Mouse (Mus musculus): ENCODE measurements around the gene Cmtm3.
A peak's percentile ranks its signal among the peaks of the same experiment; 100 is the strongest.

Cmtm3 gene

DNA sequence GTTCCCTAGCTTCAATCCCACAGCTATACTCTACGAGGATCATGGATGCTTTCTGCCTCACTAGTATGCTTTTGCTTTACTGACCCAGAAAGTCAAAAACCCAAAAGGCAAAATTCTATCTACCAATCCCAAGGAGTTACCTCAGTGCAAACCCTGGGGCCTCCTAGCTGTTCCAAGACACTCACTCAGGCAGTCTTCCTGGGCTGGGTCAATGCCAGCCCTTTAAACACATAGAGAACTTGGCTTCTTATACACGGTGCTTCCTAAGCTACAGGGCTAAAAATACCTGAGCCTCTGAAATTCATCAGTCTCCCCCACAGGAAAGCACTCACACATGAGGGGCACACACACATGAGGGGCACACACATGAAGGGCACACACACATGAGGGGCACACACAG, 44.1 kb downstream of the Cmtm3 start:
- no peak for DNase-seq (ENCODE audit: low spot score)

DNA sequence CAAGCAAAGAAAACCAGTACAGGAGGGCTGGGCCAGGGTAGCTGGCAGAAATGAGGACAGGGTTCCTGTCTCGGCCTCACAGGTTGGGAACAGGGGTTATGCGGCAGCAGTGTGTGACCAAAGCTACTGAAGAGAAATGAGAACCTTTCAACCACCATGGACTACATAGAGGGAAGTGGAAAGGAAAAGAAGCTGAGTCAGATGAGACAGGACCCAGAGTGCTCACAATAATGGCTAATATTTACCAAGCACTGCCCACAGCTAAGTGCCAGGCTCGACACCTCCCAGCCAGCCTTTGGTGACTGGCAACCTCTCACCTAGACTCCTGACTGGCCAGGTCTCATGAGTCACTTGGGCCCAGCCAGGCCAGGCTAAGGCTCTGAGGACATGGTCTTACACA, 44.8 kb downstream of the Cmtm3 start:
- DNase-seq (ENCODE audit: low spot score), result no peak

DNA sequence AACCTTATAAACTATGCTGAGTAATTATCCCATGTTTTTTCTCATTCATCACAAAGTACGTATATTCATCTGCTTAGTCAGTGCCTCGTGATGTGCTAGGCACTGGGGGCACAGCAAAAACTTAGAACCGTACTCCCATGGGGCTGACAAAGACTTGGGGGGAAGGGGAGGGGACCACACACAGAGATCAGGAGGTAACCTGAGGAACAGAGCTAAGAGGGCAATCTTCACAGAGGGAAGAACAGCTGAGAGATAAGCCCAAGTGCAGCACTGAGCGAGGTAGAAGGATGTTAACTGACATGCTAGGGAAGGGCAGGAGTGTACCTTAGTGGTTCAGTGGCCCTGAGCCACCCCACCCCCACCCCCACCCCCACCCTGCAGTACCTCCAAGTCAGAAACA, 47.5 kb downstream of the Cmtm3 start:
- no peak for DNase-seq (ENCODE audit: low spot score)

DNA sequence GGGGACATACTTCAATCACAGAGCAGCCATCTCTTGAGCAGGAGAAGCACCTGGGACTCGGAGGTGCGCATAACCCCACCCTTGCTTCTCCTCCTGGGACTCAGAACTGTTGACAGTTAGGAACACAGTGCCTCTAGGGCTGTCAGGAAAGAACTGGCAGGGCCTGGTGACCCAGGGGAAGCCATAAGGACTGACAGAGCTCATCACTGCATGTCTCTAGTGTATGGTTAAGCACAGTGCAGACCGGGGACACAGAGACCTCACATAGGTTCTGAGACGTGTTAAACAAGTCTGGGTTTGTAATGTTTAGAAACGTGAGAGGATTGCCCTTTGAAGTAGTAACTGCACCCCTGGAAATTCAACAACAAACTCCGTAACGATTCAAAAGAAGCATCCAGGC, 48.3 kb downstream of the Cmtm3 start:
- no peak for DNase-seq (ENCODE audit: low spot score)

DNA sequence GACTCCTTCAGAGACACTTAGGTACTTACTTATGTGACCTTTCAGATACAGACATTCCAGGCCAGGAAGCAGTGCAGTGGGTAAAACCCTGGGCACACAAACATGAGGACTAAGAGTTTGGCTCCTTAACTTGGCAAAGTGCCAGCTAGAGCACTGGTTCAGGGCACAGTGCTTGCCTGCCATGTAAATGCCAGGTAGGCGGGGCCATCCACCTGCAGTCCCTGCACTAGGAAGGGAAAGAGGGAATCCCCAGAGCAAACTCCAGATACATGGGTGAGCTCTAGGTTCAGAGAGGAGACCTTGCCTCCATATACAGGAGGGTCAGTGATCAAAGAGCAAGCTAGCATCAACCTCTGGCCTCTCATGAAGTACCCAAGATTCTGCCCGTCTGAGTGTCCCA, 48.8 kb downstream of the Cmtm3 start:
- peak; percentile 28 for DNase-seq (ENCODE audit: low spot score)

DNA sequence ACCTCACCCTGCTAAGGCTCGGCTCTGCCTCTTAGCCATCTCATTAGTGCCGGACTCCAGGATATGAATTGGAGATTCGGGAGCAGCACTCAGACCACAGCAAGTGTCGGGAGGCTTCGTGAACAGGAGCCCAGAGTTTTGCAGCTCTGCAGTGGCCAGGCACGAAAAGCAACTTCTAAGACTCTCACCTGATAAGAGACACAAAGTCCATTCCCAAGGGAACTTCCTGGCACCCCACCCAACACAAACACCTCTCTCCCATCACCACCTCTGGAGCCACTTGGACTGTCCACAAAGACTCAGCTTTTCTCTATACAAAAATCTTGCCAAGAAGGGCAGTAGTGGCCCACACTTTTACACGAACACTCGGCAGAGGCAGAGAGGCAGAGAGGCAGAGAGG, 51.0 kb downstream of the Cmtm3 start:
- no peak for DNase-seq (ENCODE audit: low spot score)

DNA sequence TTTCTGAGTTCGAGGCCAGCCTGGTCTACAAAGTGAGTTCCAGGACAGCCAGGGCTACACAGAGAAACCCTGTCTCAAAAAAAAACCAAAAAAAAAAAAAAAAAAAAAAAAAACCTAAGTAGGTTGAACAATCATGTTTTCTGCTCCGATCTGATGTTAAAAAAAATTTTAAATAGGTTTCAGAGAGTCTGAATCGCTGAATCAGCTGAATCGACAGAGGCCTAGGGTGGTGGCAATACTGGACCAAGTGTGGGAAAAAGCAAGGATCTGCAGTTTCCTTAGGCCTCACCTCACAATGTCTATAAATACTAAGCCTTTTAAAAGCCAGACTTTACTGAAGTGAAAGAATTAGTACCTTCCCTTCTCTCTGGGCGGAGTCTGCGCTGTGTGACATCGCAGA, 53.9 kb downstream of the Cmtm3 start:
- no peak for DNase-seq (ENCODE audit: low spot score)

DNA sequence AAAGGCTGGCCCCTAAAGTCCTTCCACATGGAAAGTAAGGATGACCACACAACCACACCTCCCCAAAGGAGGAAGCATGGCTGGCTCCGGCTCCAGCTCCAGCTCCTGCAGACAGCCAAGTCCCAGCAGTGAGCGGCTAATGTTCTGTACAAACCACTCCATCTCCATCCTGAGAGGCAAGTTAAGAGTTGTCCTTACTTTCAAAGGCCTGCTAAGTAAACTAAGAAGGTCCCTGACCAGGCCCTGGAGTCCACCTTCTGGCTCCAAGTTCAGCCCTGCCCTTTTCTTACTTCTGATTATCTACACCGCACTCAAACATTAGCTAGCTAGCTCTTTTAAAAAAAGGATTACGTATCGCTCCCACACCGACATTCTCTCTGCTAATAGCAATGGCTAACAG, 54.6 kb downstream of the Cmtm3 start:
- DNase-seq (ENCODE audit: low spot score), result no peak

DNA sequence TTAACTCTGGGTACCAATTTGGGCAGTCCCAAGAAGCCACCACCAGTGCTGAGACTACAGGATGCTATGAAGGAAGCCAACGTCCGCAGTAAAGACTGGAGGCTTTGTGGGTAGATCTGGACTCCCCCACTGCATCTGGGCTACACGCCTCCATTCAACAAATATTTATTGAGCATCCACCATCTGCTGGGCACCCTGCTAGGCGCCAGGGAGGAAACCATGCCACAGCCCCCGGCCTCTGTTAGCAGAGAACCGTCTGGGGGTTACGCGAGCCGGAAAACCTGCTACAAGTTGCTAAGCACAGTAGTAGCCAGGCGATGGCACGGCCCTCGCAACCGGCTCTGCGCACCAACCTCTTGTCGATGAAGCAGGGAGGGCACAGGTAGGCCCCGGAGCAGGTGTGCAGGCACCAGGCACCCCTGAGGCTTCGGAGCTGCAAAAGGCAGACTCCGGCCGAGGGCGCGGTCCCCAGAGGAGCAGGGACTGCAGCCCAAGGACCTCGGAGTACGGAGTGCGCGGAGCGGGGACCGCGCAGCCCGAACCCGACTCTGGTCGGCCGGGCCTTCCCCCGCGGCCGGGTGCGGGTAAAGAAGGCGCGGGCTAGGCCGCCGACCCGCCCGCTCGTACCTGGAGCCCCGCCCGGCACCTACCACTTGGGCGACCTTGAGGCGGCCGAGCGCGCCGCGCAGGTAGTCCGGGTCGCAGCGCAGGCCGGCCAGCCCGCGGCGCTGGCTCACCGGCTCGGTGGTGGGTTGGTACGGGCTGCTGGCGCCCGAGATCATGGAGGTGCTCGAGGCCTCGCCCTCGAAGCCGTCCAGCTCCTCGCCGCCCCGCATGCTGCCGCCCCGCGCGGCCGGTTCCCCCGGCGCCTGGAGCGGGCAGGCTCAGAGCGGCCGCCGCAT, 55.8 kb downstream of the Cmtm3 start:
- peak; percentile 27 for DNase-seq (ENCODE audit: low spot score)

DNA sequence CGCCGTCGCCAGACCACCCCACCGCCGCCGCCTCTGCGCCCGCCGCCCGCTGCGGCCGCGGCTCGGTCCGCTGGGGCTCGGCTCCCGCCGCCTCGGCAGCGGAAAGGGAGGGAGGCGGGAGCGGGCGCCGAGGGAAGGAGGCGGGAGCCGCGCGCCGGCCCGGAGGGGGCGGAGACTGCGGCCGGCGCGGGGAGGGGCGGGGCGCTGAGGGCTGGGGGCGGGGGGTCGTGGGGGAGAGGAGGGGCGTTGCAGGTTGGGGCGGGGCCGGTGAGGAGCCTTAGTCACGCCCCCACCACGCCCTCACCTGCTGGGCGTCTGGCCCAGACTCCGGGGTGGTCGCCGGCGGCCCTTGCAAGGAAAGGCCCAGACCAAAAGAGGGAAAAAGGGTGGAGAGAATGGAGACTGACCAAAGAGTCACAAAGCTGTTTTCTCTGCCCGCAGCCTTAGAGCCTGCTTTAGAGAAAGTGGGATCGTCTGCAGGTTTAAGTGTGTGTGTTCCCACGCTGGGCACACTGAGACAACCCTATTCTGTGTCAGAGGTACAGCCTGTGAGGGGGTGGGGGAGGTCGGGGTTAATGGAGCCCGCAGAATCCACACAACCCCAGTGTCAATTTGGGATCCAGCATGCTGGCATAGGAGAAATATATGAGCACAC, 56.6 kb downstream of the Cmtm3 start, which contains the start of gene Cmtm4:
TSS of gene Cmtm4 (minus strand) at position 105 of the 655 bp plus-strand sequence.
- DNase-seq (ENCODE audit: low spot score), result peak; percentile 69

All from urinary bladder, postnatal 25 days (tissue).